Mouse (Mus musculus): ENCODE results near the gene Olfr1373. TPM values are rescaled to one million over a fixed set of nuclear protein-coding genes. Genes with fewer than 3 reads are reported as not detected.
A peak's percentile ranks its signal among the peaks of the same experiment; 100 is the strongest.
"Not testable (repeated sequence)": the region's sequence is repeated elsewhere in the genome, so short reads cannot be mapped to it uniquely, and the experiment has no call there.

Gene Olfr1373
- not detected in 2 replicates for polyA plus RNA-seq (2015; fragmentation: Nextera tagmentation; extraction: Ambion mirVana)

DNA sequence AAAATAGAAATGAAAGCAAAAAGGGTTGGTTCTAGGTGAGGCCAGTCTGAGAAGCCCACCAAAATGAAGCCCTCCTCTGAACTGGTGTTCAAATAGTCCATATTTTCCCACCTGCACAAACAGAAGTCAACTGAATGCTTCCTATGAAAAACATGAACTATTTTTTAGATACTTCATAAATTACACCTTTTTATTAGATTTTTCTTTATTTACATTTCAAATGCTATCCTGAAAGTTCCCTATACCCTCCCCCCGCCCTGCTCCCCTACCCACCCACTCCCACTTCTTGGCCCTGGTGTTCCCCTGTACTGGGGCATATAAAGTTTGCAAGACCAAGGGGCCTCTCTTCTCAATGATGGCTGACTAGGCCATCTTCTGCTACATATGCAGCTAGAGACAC lies at the start of gene Olfr1373:
Olfr1373 (minus strand) TSS at position 101 of the 400 bp plus-strand sequence.
- not testable (repeated sequence) for H3K36me3 ChIP-seq; ATAC-seq (ENCODE audit: low FRiP score); H3K9ac ChIP-seq (replicated peaks); H3K27ac ChIP-seq (replicated peaks); H3K4me2 ChIP-seq; H3K4me3 ChIP-seq (replicated peaks); H3K27me3 ChIP-seq (replicated peaks); H3K9me3 ChIP-seq (replicated peaks); H3K4me1 ChIP-seq
- WGBS, result 80% methylated on average over 1 of the region's 1 CpGs

DNA sequence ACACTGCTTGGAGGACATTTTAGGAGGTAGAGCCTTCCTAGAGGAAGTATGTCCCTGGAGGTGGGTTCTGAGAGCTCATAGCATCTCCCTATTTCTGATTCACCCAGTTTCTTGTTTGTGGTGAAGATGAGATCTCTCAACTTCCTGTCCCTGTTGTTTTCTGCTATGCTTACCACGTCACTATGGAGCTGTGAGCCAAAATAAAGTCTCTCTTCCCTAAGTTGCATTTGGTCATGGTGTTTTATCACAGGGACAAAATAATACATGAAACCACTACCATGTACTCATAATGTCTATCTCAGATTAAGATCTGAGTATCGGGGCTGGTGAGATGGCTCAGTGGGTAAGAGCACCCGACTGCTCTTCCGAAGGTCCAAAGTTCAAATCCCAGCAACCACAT lies 35.3 kb upstream of the Olfr1373 start:
- ATAC-seq (ENCODE audit: low FRiP score); H3K27ac ChIP-seq (replicated peaks); H3K9me3 ChIP-seq (replicated peaks); H3K4me3 ChIP-seq (replicated peaks); H3K36me3 ChIP-seq; H3K9ac ChIP-seq (replicated peaks); H3K4me1 ChIP-seq; H3K4me2 ChIP-seq; H3K27me3 ChIP-seq (replicated peaks): not testable (repeated sequence)
- 91% methylated on average over 4 of the region's 4 CpGs for WGBS

DNA sequence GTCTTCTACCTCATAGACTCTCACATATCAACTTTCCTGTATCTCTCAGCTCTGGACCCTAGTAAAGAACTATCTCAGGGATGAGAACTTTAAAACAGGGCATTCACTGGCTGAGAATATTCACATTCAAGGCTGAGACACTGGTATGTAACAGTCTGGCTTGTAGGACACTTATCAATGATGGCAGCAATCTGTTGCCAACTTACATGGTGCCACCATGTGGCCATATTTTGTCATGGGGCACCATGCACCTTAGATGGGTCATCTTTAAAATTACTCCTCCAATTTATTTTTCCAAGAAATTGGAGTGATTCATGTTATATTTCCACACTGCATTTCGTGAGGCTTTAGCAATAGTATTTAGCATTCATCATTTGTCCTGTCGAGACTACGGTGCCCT lies 34.6 kb upstream of the Olfr1373 start:
- H3K4me1 ChIP-seq; H3K9ac ChIP-seq (replicated peaks); ATAC-seq (ENCODE audit: low FRiP score); H3K4me3 ChIP-seq (replicated peaks); H3K9me3 ChIP-seq (replicated peaks); H3K4me2 ChIP-seq; H3K27ac ChIP-seq (replicated peaks); H3K27me3 ChIP-seq (replicated peaks); H3K36me3 ChIP-seq: not testable (repeated sequence)
- WGBS, result 88% methylated on average over 1 of the region's 3 CpGs

DNA sequence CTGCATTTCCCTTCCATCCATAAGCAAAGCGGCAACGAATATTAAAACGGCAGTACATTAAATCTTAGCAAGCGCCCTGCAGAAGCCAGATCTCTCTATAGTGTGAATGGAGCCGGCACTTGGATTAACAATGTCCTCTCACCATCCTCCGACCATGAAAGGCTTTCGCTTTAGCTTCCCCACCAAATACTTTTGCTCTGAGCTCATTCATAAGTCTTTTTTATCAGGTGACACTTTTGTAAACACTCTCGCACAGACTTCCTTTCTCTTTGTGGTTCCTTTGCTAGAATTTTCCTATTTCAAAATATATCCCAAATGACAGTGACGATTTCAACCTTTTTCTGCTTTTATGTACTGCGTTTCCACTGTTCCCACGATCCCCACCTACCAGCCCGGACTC lies 23.1 kb upstream of the Olfr1373 start:
- Histone ChIP-seq H3K27me3 (replicated peaks) (peaks cover 33% of the 10 kb centered on the region), H3K9me3 (replicated peaks) (no peaks in the 10 kb centered on the region), H3K36me3 (no peaks in the 10 kb centered on the region), H3K9ac (replicated peaks) (peak overlapping the region; percentile 14; the same call in 1 of the 2 replicates), H3K27ac (replicated peaks) (no peak overlapping the region), H3K4me1 (peaks cover 16% of the 10 kb centered on the region), H3K4me2 (peak overlapping the region; percentile 70), H3K4me3 (replicated peaks) (peak overlapping the region; percentile 39)
- ATAC-seq (ENCODE audit: low FRiP score), result no peak
- WGBS, result 20% methylated on average over 12 of the region's 12 CpGs

DNA sequence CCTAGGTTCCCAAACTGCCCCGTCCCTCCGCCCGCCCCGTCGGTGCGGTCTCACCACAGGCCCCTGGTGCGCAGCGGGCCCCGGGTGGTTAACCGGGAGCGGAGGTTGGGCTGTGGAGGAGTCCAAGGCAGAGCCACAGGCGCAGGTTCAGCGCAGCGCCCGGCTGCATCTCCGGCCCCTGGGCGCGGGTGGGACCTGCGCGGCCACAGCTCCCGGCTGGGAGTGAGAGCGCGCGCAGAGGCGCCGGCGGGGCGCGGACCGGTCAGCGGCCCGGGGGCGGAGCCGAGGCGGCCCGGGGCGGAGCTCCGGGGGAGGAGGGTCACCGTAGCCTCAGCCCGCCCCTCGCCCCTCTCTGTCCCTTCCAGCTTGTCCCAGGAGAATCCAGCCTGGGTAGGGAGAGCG lies 22.6 kb upstream of the Olfr1373 start:
- Histone ChIP-seq H3K9ac (replicated peaks) (peak overlapping the region; percentile 14), H3K4me3 (replicated peaks) (peak overlapping the region; percentile 39), H3K4me2 (peak overlapping the region; percentile 70), H3K27me3 (replicated peaks) (peaks cover 33% of the 10 kb centered on the region), H3K4me1 (peaks cover 16% of the 10 kb centered on the region)
- peak; percentile 72; the same call in 1 of the 2 replicates for ATAC-seq (ENCODE audit: low FRiP score)
- H3K27ac ChIP-seq (replicated peaks); H3K36me3 ChIP-seq; H3K9me3 ChIP-seq (replicated peaks): not testable (repeated sequence)
- under 1% methylated on average over 28 of the region's 42 CpGs for WGBS

DNA sequence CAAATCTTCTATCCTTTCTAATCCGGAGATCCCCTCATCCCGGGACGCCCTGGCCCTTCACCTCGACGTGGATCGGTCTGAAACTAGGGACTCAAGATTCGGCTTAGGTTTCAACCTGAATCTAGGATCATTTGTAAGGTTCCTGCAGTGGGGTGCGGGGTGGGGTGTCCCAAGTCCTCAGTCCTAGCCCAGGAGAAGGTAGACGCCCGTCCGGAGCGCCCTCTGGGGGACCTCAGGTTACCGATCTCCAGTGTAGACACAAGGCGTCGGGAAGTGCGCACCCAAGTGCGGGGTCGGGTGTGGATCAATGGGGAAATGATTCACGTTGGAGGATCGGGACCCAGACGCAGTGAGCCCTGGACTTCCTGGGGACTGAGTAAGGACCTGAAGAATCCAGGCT lies 21.8 kb upstream of the Olfr1373 start:
- Histone ChIP-seq H3K9ac (replicated peaks) (no peak overlapping the region), H3K4me3 (replicated peaks) (no peak overlapping the region), H3K27me3 (replicated peaks) (peaks cover 33% of the 10 kb centered on the region), H3K9me3 (replicated peaks) (no peaks in the 10 kb centered on the region), H3K27ac (replicated peaks) (no peak overlapping the region), H3K4me2 (peak overlapping the region; percentile 27), H3K36me3 (no peaks in the 10 kb centered on the region), H3K4me1 (peaks cover 16% of the 10 kb centered on the region)
- no peak for ATAC-seq (ENCODE audit: low FRiP score)
- 2% methylated on average over 21 of the region's 21 CpGs for WGBS

DNA sequence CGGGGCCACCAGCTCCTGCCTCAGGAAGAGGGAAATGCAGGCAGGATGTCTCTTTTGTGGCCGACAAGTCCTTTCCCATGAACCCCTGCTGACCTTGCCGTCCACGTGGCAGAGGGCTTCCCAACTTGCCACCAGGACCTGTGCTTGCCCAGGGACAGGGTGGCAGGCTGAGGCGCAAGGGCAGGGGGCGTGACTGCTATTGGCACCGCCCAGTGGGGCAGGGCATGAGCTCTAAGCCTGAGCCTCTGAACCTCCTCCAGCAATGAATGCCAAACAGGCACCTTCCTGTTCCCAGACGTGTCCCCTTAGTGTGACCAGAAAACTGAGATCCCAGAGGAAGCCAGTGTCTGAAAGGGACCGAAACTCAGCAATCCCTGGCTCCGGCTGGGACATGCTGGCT lies 18.6 kb upstream of the Olfr1373 start:
- Histone ChIP-seq H3K36me3 (no peaks in the 10 kb centered on the region), H3K27me3 (replicated peaks) (peaks cover 24% of the 10 kb centered on the region), H3K9me3 (replicated peaks) (no peaks in the 10 kb centered on the region), H3K4me1 (peaks cover 16% of the 10 kb centered on the region), H3K9ac (replicated peaks) (no peak overlapping the region), H3K4me3 (replicated peaks) (no peak overlapping the region), H3K4me2 (no peak overlapping the region), H3K27ac (replicated peaks) (no peak overlapping the region)
- no peak for ATAC-seq (ENCODE audit: low FRiP score)
- WGBS, result 46% methylated on average over 10 of the region's 10 CpGs

DNA sequence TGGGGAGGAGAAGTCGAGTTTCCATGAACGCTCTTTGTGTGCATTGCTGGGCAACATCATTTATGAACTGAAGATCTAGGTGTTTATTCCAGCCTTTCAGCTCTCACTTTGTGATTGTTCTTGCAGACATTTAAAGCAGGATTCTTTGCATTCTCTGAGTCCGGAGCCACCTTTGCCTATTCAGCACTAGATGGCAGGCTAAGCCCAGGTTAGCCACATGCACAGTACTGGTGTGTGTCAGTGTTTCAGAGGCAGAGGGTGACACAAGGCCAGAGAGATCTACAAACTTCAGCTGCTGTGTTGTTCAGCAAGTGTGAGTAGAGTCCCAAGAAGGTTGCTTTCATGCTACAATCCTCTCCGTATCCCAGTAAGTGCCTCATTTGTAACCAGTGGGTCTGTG lies 1.7 kb downstream of the Olfr1373 start:
- 54% methylated on average over 4 of the region's 4 CpGs for WGBS
- peak; percentile 70; the same call in 1 of the 2 replicates for ATAC-seq (ENCODE audit: low FRiP score)

DNA sequence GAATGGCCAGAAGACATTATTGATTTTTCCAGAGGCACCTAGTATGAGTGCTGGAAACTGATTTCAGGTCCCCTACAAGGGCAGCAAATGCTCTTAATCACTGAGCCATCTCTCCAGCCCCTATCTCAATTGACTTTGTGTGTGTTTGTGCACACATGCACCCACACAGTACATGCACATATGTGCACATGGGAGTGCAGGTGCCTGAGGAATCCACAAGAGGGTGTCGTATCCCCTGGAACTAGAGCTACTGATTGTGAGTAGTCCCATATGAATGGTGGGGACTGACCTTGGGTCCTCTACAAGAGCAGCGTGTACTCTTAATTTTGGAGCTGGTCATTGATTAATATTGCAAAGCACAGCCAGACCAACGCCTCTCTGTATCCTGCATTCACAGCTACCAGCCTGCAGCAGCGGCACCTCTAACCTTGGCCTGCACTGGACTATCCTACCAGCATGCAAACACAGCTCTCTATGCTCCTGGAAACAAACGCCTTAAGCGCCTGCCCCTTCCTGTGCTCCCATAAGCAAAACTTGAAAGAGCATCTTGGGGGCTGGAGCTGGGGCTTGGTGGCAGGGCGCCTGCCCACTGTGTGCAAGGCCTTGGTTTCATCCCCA lies 14.8 kb downstream of the Olfr1373 start:
- no peak for ATAC-seq (ENCODE audit: low FRiP score)
- 88% methylated on average over 7 of the region's 7 CpGs for WGBS
- H3K4me2 ChIP-seq, result no peak overlapping the region
- no peak overlapping the region for H3K27ac ChIP-seq (replicated peaks)
- H3K27me3 ChIP-seq (replicated peaks), result no peaks in the 10 kb centered on the region
- H3K4me1 ChIP-seq, result peaks cover 3% of the 10 kb centered on the region; the same call in 1 of the 2 replicates
- no peaks in the 10 kb centered on the region for H3K36me3 ChIP-seq
- H3K4me3 ChIP-seq (replicated peaks), result no peak overlapping the region
- H3K9me3 ChIP-seq (replicated peaks), result peaks cover 8% of the 10 kb centered on the region; the same call in 1 of the 2 replicates
- H3K9ac ChIP-seq (replicated peaks), result no peak overlapping the region

More for the DNA sequence above, 1.7 kb downstream of the Olfr1373 start:
- H3K9me3 ChIP-seq (replicated peaks); H3K36me3 ChIP-seq; H3K4me2 ChIP-seq; H3K27me3 ChIP-seq (replicated peaks); H3K4me3 ChIP-seq (replicated peaks); H3K4me1 ChIP-seq; H3K27ac ChIP-seq (replicated peaks); H3K9ac ChIP-seq (replicated peaks): not testable (repeated sequence)

DNA sequence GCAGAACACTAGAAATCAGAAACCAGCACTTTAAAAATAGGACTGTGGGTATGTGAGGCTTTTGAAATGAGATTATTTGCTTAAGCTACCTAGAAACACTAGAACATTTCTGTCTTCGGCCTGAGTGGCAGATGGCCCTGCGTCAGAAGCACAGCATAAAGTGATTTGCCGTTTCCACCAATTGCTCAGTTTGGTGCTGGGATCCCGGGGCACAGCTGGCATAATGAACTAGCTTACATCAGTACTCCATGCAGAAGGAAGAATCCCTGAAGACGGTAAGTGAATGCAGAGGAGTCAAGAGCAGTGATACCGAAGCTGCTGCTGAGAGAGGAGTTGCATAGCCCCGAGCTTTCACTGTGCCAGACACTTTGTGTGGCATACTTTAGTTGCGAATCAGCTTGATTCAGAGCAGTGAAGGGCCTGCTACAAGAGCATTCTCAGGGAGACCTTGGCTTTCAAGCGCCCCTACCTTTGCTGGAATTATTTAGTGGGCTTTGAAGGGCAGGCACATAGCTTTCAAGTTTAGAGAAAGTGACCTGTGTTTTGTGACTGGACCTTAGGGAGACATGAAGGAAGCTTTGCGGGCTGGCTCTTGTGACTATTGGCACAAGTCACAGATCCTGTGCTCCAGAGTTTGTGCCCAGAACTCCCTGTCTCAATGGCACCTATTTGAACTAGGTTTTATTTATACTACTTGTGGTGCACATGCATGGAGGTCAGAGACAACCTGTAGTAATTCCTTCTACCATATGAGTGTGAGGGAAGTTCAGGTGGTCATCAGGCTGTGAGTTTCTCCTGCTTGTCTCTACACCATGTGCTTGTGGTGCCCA lies 15.5 kb downstream of the Olfr1373 start:
- no peak overlapping the region for H3K4me3 ChIP-seq (replicated peaks)
- H3K27me3 ChIP-seq (replicated peaks), result no peaks in the 10 kb centered on the region
- peaks cover 7% of the 10 kb centered on the region for H3K36me3 ChIP-seq
- H3K9ac ChIP-seq (replicated peaks), result no peak overlapping the region
- 0 out of 2 replicates have a peak, but pooled peaks cover 1% of the 10 kb centered on the region for H3K9me3 ChIP-seq (replicated peaks)
- H3K4me2 ChIP-seq, result no peak overlapping the region
- peaks cover 3% of the 10 kb centered on the region; the same call in 1 of the 2 replicates for H3K4me1 ChIP-seq
- 73% methylated on average over 10 of the region's 10 CpGs for whole genome bisulfite sequencing
- no peak for ATAC-seq (ENCODE audit: low FRiP score)
- H3K27ac ChIP-seq (replicated peaks), result 0 out of 2 replicates have a peak overlapping the region, but pooled peaks have one; percentile 18

DNA sequence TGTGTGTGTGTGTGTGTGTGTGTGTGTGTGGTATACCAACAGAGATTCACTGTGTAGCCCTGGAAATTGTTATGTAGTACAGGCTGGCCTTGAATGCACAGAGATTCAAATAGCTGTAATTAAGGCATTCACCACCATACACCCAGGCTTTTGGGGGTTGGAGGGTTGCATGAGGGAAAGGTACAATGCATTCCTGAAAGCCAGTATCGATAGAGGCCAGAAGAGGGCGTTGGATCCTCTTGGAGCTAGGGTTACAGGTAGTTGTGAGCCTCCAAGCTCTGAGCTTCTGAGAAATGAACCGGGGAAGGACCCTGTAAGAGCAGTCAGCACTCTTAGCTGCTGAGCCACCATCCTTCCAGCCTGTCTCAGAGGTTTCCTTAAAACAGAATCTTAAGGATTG lies 16.2 kb downstream of the Olfr1373 start:
- no peak for ATAC-seq (ENCODE audit: low FRiP score)

More for the DNA sequence above, 16.2 kb downstream of the Olfr1373 start:
- Histone ChIP-seq H3K4me1 (peaks cover 3% of the 10 kb centered on the region; the same call in 1 of the 2 replicates), H3K27ac (replicated peaks) (0 out of 2 replicates have a peak overlapping the region, but pooled peaks have one; percentile 18), H3K36me3 (peaks cover 13% of the 10 kb centered on the region), H3K27me3 (replicated peaks) (no peaks in the 10 kb centered on the region), H3K4me3 (replicated peaks) (no peak overlapping the region), H3K9me3 (replicated peaks) (no peaks in the 10 kb centered on the region), H3K9ac (replicated peaks) (no peak overlapping the region), H3K4me2 (no peak overlapping the region)
- WGBS, result 32% methylated on average over 3 of the region's 3 CpGs
